Mouse (Mus musculus) CH12.LX (cell line): ENCODE results near the gene 1110017D15Rik. TPM values are rescaled to one million over a fixed set of nuclear protein-coding genes. Genes with fewer than 3 reads are reported as not detected.
A peak's percentile ranks its signal among the peaks of the same experiment; 100 is the strongest.

Experiments used
- DNase-seq: peaks from one replicate; pipeline ENCODE4 v3.0.0-alpha.2; 2013; ENCODE audit errors: extremely low read depth
- H3K27ac ChIP-seq: 2 replicates; pipeline ENCODE4 v1.5.1; 2012; ENCODE audit warnings: low read depth, mild to moderate bottlenecking, control low read depth, moderate library complexity; ENCODE audit not compliant: insufficient read depth
- H3K27me3 ChIP-seq: replicated peaks from 2 replicates; pipeline ENCODE3; 2012; ENCODE audit warnings: inconsistent platforms
- H3K36me3 ChIP-seq, 2 experiments: replicated peaks in 1 of 2; 2 replicates each; pipeline versions ENCODE3 to v1.6.1; 2012; ENCODE audit warnings: inconsistent platforms in 1 of 2, low read length in 1 of 2, mild to moderate bottlenecking in 1 of 2, mixed read lengths in 1 of 2, moderate library complexity in 1 of 2; ENCODE audit not compliant: control insufficient read depth in 1 of 2, insufficient read depth in 1 of 2
- H3K4me1 ChIP-seq, 2 experiments: 2 replicates each; pipeline ENCODE4 v1.6.1; 2012; ENCODE audit warnings: inconsistent platforms in 1 of 2, moderate library complexity in 1 of 2; ENCODE audit not compliant: insufficient read depth in 2 of 2, control insufficient read depth in 1 of 2
- H3K4me2 ChIP-seq: 2 replicates; pipeline ENCODE4 v1.6.1; 2012; ENCODE audit warnings: low read depth, mild to moderate bottlenecking, control low read depth; ENCODE audit not compliant: poor library complexity, insufficient read depth, severe bottlenecking
- H3K4me3 ChIP-seq, 3 experiments: fragments of 150-350 bp in 1 of 3; sonication (generic) in 1 of 3; replicated peaks in 1 of 3; 2 replicates each; pipeline versions ENCODE3 to v1.5.1; 2011 to 2012; ENCODE audit warnings: low read depth in 2 of 3, low read length in 2 of 3, mild to moderate bottlenecking in 2 of 3, moderate library complexity in 2 of 3, control low read depth in 1 of 3, improper control_type of control experiment in 1 of 3, inconsistent platforms in 1 of 3, mixed read lengths in 1 of 3; ENCODE audit not compliant: poor library complexity in 1 of 3
- H3K79me2 ChIP-seq: replicated peaks from 2 replicates; pipeline ENCODE4 v1.6.1; 2012; ENCODE audit warnings: mild to moderate bottlenecking, moderate library complexity; ENCODE audit not compliant: control insufficient read depth, poor library complexity, insufficient read depth, severe bottlenecking; ENCODE audit errors: extremely low read depth
- H3K9ac ChIP-seq: 2 replicates; pipeline ENCODE4 v1.6.1; 2012; ENCODE audit warnings: low read depth, mild to moderate bottlenecking, control low read depth, moderate library complexity; ENCODE audit not compliant: insufficient read depth
- H3K9me3 ChIP-seq: replicated peaks from 2 replicates; pipeline ENCODE3; 2012; ENCODE audit warnings: low read length, inconsistent platforms, mixed read lengths
- CHD1 ChIP-seq: IDR thresholded peaks from 2 replicates; pipeline ENCODE4 v1.6.1; 2012; ENCODE audit warnings: low read depth, low read length, improper control_type of control experiment, inconsistent platforms
- CHD2 ChIP-seq: IDR thresholded peaks from 2 replicates; pipeline ENCODE4 v1.6.1; 2011; ENCODE audit warnings: low read length, improper control_type of control experiment
- CTCF ChIP-seq, 2 experiments: IDR thresholded peaks in 1 of 2; conservative IDR thresholded peaks in 1 of 2; 2 replicates each; pipeline ENCODE4 v1.5.1; 2011 to 2012; ENCODE audit warnings: low read depth in 2 of 2, low read length in 2 of 2, improper control_type of control experiment in 1 of 2, inconsistent platforms in 1 of 2, mild to moderate bottlenecking in 1 of 2, moderate library complexity in 1 of 2
- ELF1 ChIP-seq: IDR thresholded peaks from 2 replicates; pipeline ENCODE4 v1.6.1; 2014; ENCODE audit warnings: low read depth, mild to moderate bottlenecking, inconsistent platforms, low read length, improper control_type of control experiment
- GABPA ChIP-seq: IDR thresholded peaks from 2 replicates; pipeline ENCODE4 v1.6.1; 2012; ENCODE audit warnings: low read depth, low read length, improper control_type of control experiment, inconsistent platforms; ENCODE audit not compliant: insufficient replicate concordance
- HCFC1 ChIP-seq: IDR thresholded peaks from 2 replicates; pipeline ENCODE4 v1.6.1; 2012; ENCODE audit warnings: low read depth, mild to moderate bottlenecking, inconsistent platforms, low read length, improper control_type of control experiment
- IRF4 ChIP-seq: IDR thresholded peaks from 2 replicates; pipeline ENCODE4 v1.6.1; 2014; ENCODE audit warnings: low read depth, mild to moderate bottlenecking, inconsistent platforms, low read length, improper control_type of control experiment
- JUND ChIP-seq: conservative IDR thresholded peaks from 2 replicates; pipeline ENCODE4 v1.6.1; 2011; ENCODE audit warnings: low read depth, low read length, improper control_type of control experiment
- KAT2A ChIP-seq: IDR thresholded peaks from 2 replicates; pipeline ENCODE4 v1.6.1; 2012; ENCODE audit warnings: low read length, improper control_type of control experiment, inconsistent platforms; ENCODE audit not compliant: insufficient replicate concordance
- MAX ChIP-seq: IDR thresholded peaks from 2 replicates; pipeline ENCODE4 v1.6.1; 2011; ENCODE audit warnings: low read length, improper control_type of control experiment
- MEF2A ChIP-seq: IDR thresholded peaks from 2 replicates; pipeline ENCODE4 v1.6.1; 2014; ENCODE audit warnings: low read depth, mild to moderate bottlenecking, inconsistent platforms, low read length, improper control_type of control experiment, borderline replicate concordance
- MYC ChIP-seq: IDR thresholded peaks from 2 replicates; pipeline ENCODE4 v1.6.1; 2011; ENCODE audit warnings: low read depth, mild to moderate bottlenecking, improper control_type of control experiment, low read length
- NELFE ChIP-seq: IDR thresholded peaks from 2 replicates; pipeline ENCODE4 v1.6.1; 2011; ENCODE audit warnings: low read depth, low read length, improper control_type of control experiment
- PAX5 ChIP-seq: IDR thresholded peaks from 2 replicates; pipeline ENCODE4 v1.6.1; 2012; ENCODE audit warnings: low read length, inconsistent platforms, mixed read lengths
- POLR2A ChIP-seq: IDR thresholded peaks from 2 replicates; pipeline ENCODE4 v1.6.1; 2011; ENCODE audit warnings: low read depth, mild to moderate bottlenecking, improper control_type of control experiment, low read length
- RCOR1 ChIP-seq: conservative IDR thresholded peaks from 2 replicates; pipeline ENCODE4 v1.6.1; 2012; ENCODE audit warnings: low read depth, mild to moderate bottlenecking, inconsistent platforms, low read length, improper control_type of control experiment
- SIN3A ChIP-seq: IDR thresholded peaks from 2 replicates; pipeline ENCODE4 v1.6.1; 2012; ENCODE audit warnings: low read length, improper control_type of control experiment, inconsistent platforms
- TCF12 ChIP-seq: IDR thresholded peaks from 2 replicates; pipeline ENCODE4 v1.6.1; 2014; ENCODE audit warnings: low read depth, mild to moderate bottlenecking, inconsistent platforms, low read length, improper control_type of control experiment
- UBTF ChIP-seq: IDR thresholded peaks from 2 replicates; pipeline ENCODE4 v1.6.1; 2012; ENCODE audit warnings: low read depth, mild to moderate bottlenecking, inconsistent platforms, low read length, improper control_type of control experiment, moderate library complexity
- USF1 ChIP-seq: IDR thresholded peaks from 2 replicates; pipeline ENCODE4 v1.6.1; 2014; ENCODE audit warnings: low read depth, mild to moderate bottlenecking, inconsistent platforms, low read length, improper control_type of control experiment
- ZNF384 ChIP-seq: IDR thresholded peaks from 2 replicates; pipeline ENCODE4 v1.6.1; 2012; ENCODE audit warnings: low read depth, low read length, improper control_type of control experiment, inconsistent platforms
- dilution Hi-C: fragments of 300-500 bp; cut with MboI; formaldehyde crosslinking; loops from 2 replicates; pipeline ENCODE4 v1.14.3; 2020; ENCODE audit warnings: low sequenced_read_pairs; ENCODE audit not compliant: extremely low pct_unique_long_range_greater_than_20kb, extremely low pct_ligation_motif_present
- in situ Hi-C: fragments of 300-500 bp; cut with MboI; formaldehyde crosslinking; loops from 3 replicates; pipeline ENCODE4 v1.14.3; 2019; ENCODE audit warnings: low sequenced_read_pairs, low pct_ligation_motif_present, low pct_unique_long_range_greater_than_20kb, mixed read lengths
- polyA plus RNA-seq: library from polyadenylated mRNA; unstranded; fragments of >175 nt; gene quantifications from 2 replicates; pipeline ENCODE4 v1.2.1, GENCODE M21; 2012; ENCODE audit warnings: low read depth; ENCODE audit not compliant: insufficient read length
- total RNA-seq, 2 experiments: library from RNA; depleted of rRNA; stranded (reverse); fragments of 300-350 nt in 1 of 2; fragments of >200 nt in 1 of 2; gene quantifications; 2 replicates each; pipeline ENCODE4 v1.2.3; 2012 to 2014

Gene 1110017D15Rik
- total and polyA plus RNA-seq, 3 experiments: not detected

GRCm38 (mm10) chr4:41502986-41503412, 14.1 kb downstream of the 1110017D15Rik start, which contains the start of gene AI464131:
Gene AI464131 (minus strand): TSS chr4:41503076.
- Histone ChIP-seq H3K4me2 (no peak within 1 kb of the TSS), H3K9ac (no peak within 1 kb of the TSS), H3K27me3 (peaks cover 51% of the 10 kb centered on the region), H3K9me3 (peaks cover 20% of the 10 kb centered on the region), H3K79me2 (no peaks in the 10 kb centered on the region), H3K4me3 (no peak within 1 kb of the TSS), H3K36me3 (no peaks in the 10 kb centered on the region), H3K27ac (no peak within 1 kb of the TSS), H3K4me1 (no peaks in the 10 kb centered on the region)
- TF ChIP-seq HCFC1 (peak; percentile 79), RCOR1 (no peak), CHD2 (peak; percentile 44; the same call in 1 of the 2 replicates)
- dilution Hi-C loops: no loop called here
- DNase-seq: peak; percentile 75
- in situ Hi-C loops: no loop called here

- H3K4me1 ChIP-seq: no peaks in the 10 kb centered on the region
- TF ChIP-seq IRF4: no peak
- no peak for TF ChIP-seq JUND
- TF ChIP-seq ZNF384: no peak
- no peak for TF ChIP-seq MAX
- no peak for TF ChIP-seq UBTF
- TF ChIP-seq PAX5: no peak
- TF ChIP-seq TCF12: no peak
- no peak for TF ChIP-seq POLR2A
- TF ChIP-seq MEF2A: no peak
- no peak for TF ChIP-seq GABPA
- TF ChIP-seq KAT2A: no peak
- TF ChIP-seq CHD1: no peak
- no peak for TF ChIP-seq NELFE
- TF ChIP-seq SIN3A: no peak
- TF ChIP-seq ELF1: no peak
- TF ChIP-seq CHD2: no peak
- TF ChIP-seq HCFC1: no peak
- TF ChIP-seq CTCF (conservative IDR thresholded peaks at IDR 0.05 in 1 of 2, IDR thresholded peaks at IDR 0.05 in 1 of 2; ENCODE audit: low read depth in 2 of 2, low read length in 2 of 2): no peak
- TF ChIP-seq USF1: no peak
- TF ChIP-seq MYC: no peak
- no peak overlapping the region for H3K27ac ChIP-seq
- H3K9me3 ChIP-seq: peaks cover 24% of the 10 kb centered on the region
- no peaks in the 10 kb centered on the region for H3K79me2 ChIP-seq
- no peak for DNase-seq
- peaks cover 44% of the 10 kb centered on the region for H3K27me3 ChIP-seq
- H3K4me2 ChIP-seq: no peak overlapping the region
- dilution Hi-C loops (no loop called here), in situ Hi-C loops (no loop called here)
- H3K9ac ChIP-seq: no peak overlapping the region
- H3K4me3 ChIP-seq: no peak overlapping the region
- no peaks in the 10 kb centered on the region for H3K36me3 ChIP-seq
Observed at GRCm38 (mm10) chr4:41502171-41502940, 14.8 kb downstream of the 1110017D15Rik start.
